Mouse (Mus musculus): ENCODE results near the gene Hpcal4. TPM values are rescaled to one million over a fixed set of nuclear protein-coding genes. Genes with fewer than 3 reads are reported as not detected.

Hpcal4 gene
- polyA plus RNA-seq, 1 experiment from 2014 or later, result not detected

GRCm38 (mm10) chr4:123239361-123240203, 56.6 kb downstream of the Hpcal4 start:
- in situ Hi-C loops (cut with MboI; ENCODE audit: low pct_unique_long_range_greater_than_20kb), result no loop called here
- no peak for ATAC-seq
- H3K27me3 ChIP-seq, result peaks cover 18% of the 10 kb centered on the region
- POLR2A ChIA-PET, result no interaction called here
- CTCF ChIA-PET, result interaction anchor here (0.8 kb wide), 1 partner anchor 20 kb away, joined by 4 read pairs; no protein-coding TSS in a partner anchor
- no peak for TF ChIP-seq CTCF (IDR thresholded peaks at IDR 0.05)
- no peak for DNase-seq (ENCODE audit: low read depth, low spot score)

Other genes with a start within 250 kb of the Hpcal4 start
- 0.08 TPM for gene Mfsd2a, start 222.0 kb upstream of the Hpcal4 start, polyA plus RNA-seq (2021)
- gene Mycl, start 187.6 kb upstream of the Hpcal4 start, polyA plus RNA-seq (2021), result 0.19 TPM
- 12.9 TPM for gene Trit1, start 166.6 kb upstream of the Hpcal4 start, polyA plus RNA-seq (2021)
- 0.06 TPM for gene Bmp8b, start 78.1 kb upstream of the Hpcal4 start, polyA plus RNA-seq (2021)
- not detected for gene Oxct2b, start 67.0 kb upstream of the Hpcal4 start, polyA plus RNA-seq (2021)
- gene Ppie, start 43.3 kb upstream of the Hpcal4 start, polyA plus RNA-seq (2021), result 37.2 TPM
- not detected for gene Nt5c1a, start 18.3 kb downstream of the Hpcal4 start, polyA plus RNA-seq (2021)
- gene Heyl, start 50.3 kb downstream of the Hpcal4 start, polyA plus RNA-seq (2021), result not detected
- gene Pabpc4, start 79.1 kb downstream of the Hpcal4 start, polyA plus RNA-seq (2021), result 59.9 TPM
- gene Oxct2a, start 140.4 kb downstream of the Hpcal4 start, polyA plus RNA-seq (2021), result not detected
- not detected for gene Bmp8a, start 160.0 kb downstream of the Hpcal4 start, polyA plus RNA-seq (2021)

Measured in Patski (cell line).